Mouse (Mus musculus): Measurements from ENCODE around the gene Ermap. TPM values are rescaled to one million over a fixed set of nuclear protein-coding genes. Genes with fewer than 3 reads are reported as not detected.

Gene Ermap
- total and polyA plus RNA-seq, 2 experiments = 0.09 TPM; not detected in 1

DNA sequence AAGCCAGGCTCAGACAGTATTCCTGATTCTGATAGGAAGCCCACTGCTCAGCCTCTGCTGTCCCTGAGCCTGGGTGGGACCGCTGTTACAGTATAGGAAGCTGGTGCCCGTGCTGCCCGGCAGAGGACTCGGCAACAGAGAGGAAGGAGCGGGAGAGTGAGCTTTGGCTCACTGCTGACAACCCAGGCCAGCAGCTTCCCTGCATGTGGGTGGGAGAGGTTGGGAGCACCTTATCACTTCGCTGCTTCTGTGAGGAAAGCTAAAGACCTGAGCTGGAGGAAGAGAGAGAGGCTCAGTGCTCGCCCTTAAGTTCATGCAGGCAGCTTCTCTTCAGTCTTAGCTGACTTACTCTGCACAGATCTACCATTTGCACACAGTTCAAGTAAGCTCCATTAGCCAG lies 61.3 kb downstream of the Ermap start:
- Histone ChIP-seq H3K4me3 (ENCODE audit: insufficient read depth, low read depth, low read length) (no peak overlapping the region), H3K4me1 (ENCODE audit: control insufficient read depth, insufficient read depth, low read length) (peaks cover 18% of the 10 kb centered on the region), H3K27me3 (ENCODE audit: control insufficient read depth, insufficient read depth, low read length) (no peaks in the 10 kb centered on the region), H3K27ac (replicated peaks; ENCODE audit: insufficient read depth, low read depth, low read length) (no peak overlapping the region), H3K36me3 (ENCODE audit: control insufficient read depth, insufficient read depth, low read length) (no peaks in the 10 kb centered on the region; the same call in 1 of the 2 replicates), H3K9ac (ENCODE audit: low read depth, low read length) (no peak overlapping the region), H3K79me2 (ENCODE audit: control insufficient read depth, insufficient read depth, low read length) (0 out of 2 replicates have a peak, but pooled peaks cover 5% of the 10 kb centered on the region)
- TF ChIP-seq POLR2A (IDR thresholded peaks at IDR 0.05; ENCODE audit: extremely low read depth, insufficient read depth, low read length) (no peak), CTCF (IDR thresholded peaks at IDR 0.05; ENCODE audit: low read depth, low read length) (no peak)
- WGBS = 85% methylated on average over 7 of the region's 7 CpGs
- no peak for DNase-seq (ENCODE audit: extremely low read depth, low read depth, low spot score)

- Histone ChIP-seq H3K27me3 (ENCODE audit: control insufficient read depth, insufficient read depth, low read length) (no peaks in the 10 kb centered on the region), H3K4me1 (ENCODE audit: control insufficient read depth, insufficient read depth, low read length) (peaks cover 18% of the 10 kb centered on the region), H3K36me3 (ENCODE audit: control insufficient read depth, insufficient read depth, low read length) (no peaks in the 10 kb centered on the region), H3K79me2 (ENCODE audit: control insufficient read depth, insufficient read depth, low read length) (peaks cover 5% of the 10 kb centered on the region; the same call in 1 of the 2 replicates), H3K4me3 (ENCODE audit: insufficient read depth, low read depth, low read length) (no peak overlapping the region), H3K9ac (ENCODE audit: low read depth, low read length) (no peak overlapping the region), H3K27ac (replicated peaks; ENCODE audit: insufficient read depth, low read depth, low read length) (no peak overlapping the region)
- TF ChIP-seq CTCF (IDR thresholded peaks at IDR 0.05; ENCODE audit: low read depth, low read length) (no peak), POLR2A (IDR thresholded peaks at IDR 0.05; ENCODE audit: extremely low read depth, insufficient read depth, low read length) (no peak)
- 81% methylated on average over 6 of the region's 6 CpGs for WGBS
- no peak for DNase-seq (ENCODE audit: extremely low read depth, low read depth, low spot score)
These were observed 62.6 kb downstream of the Ermap start for GRCm38 (mm10) chr4:119127229-119127628.

GRCm38 (mm10) chr4:119125577-119126270 lies 64.1 kb downstream of the Ermap start:
- no peaks in the 10 kb centered on the region for H3K36me3 ChIP-seq (ENCODE audit: control insufficient read depth, insufficient read depth, low read length)

More at GRCm38 (mm10) chr4:119125577-119126270, 64.1 kb downstream of the Ermap start:
- Histone ChIP-seq H3K9ac (ENCODE audit: low read depth, low read length) (peak overlapping the region; percentile 6; the same call in 1 of the 2 replicates), H3K27me3 (ENCODE audit: control insufficient read depth, insufficient read depth, low read length) (no peaks in the 10 kb centered on the region), H3K4me3 (ENCODE audit: insufficient read depth, low read depth, low read length) (no peak overlapping the region), H3K79me2 (ENCODE audit: control insufficient read depth, insufficient read depth, low read length) (peaks cover 12% of the 10 kb centered on the region; the same call in 1 of the 2 replicates), H3K4me1 (ENCODE audit: control insufficient read depth, insufficient read depth, low read length) (peaks cover 27% of the 10 kb centered on the region), H3K27ac (replicated peaks; ENCODE audit: insufficient read depth, low read depth, low read length) (peak overlapping the region; percentile 46)
- TF ChIP-seq POLR2A (IDR thresholded peaks at IDR 0.05; ENCODE audit: extremely low read depth, insufficient read depth, low read length) (no peak), CTCF (IDR thresholded peaks at IDR 0.05; ENCODE audit: low read depth, low read length) (no peak)
- WGBS = 13% methylated on average over 9 of the region's 9 CpGs
- peak; percentile 72 for DNase-seq (ENCODE audit: extremely low read depth, low read depth, low spot score)

Other genes starting within 250 kb of the Ermap start
- gene Lao1, start 228.4 kb downstream of the Ermap start, total RNA-seq (2014; rRNA removed) = not detected in 2 replicates
- not detected in 2 replicates for gene Lao1, start 228.4 kb downstream of the Ermap start, polyA plus RNA-seq (2012; rRNA removed)
- gene Slc2a1, start 81.3 kb downstream of the Ermap start, total RNA-seq (2014; rRNA removed) = 6.9 and 7.3 TPM in 2 replicates
- gene Slc2a1, start 81.3 kb downstream of the Ermap start, polyA plus RNA-seq (2012; rRNA removed) = 11.1 and 17.7 TPM in 2 replicates
- gene Zfp691, start 15.8 kb downstream of the Ermap start, total RNA-seq (2014; rRNA removed) = 3.7 and 4.5 TPM in 2 replicates
- 9.7 and 13.0 TPM in 2 replicates for gene Zfp691, start 15.8 kb downstream of the Ermap start, polyA plus RNA-seq (2012; rRNA removed)
- 9.1 and 10.0 TPM in 2 replicates for gene Svbp, start 5.3 kb upstream of the Ermap start, total RNA-seq (2014; rRNA removed)
- 11.9 and 14.8 TPM in 2 replicates for gene Svbp, start 5.3 kb upstream of the Ermap start, polyA plus RNA-seq (2012; rRNA removed)
- gene Tmem269, start 28.2 kb upstream of the Ermap start, total RNA-seq (2014; rRNA removed) = 0.09 TPM in 1 of 2 replicates, not detected in the other
- gene Tmem269, start 28.2 kb upstream of the Ermap start, polyA plus RNA-seq (2012; rRNA removed) = 0.06 TPM in 1 of 2 replicates, not detected in the other
- 23.6 and 25.2 TPM in 2 replicates for gene AU022252, start 42.7 kb upstream of the Ermap start, total RNA-seq (2014; rRNA removed)
- gene AU022252, start 42.7 kb upstream of the Ermap start, polyA plus RNA-seq (2012; rRNA removed) = 16.6 and 23.3 TPM in 2 replicates
- gene P3h1, start 42.9 kb upstream of the Ermap start, total RNA-seq (2014; rRNA removed) = 6.7 and 8.8 TPM in 2 replicates
- gene P3h1, start 42.9 kb upstream of the Ermap start, polyA plus RNA-seq (2012; rRNA removed) = 14.5 and 20.3 TPM in 2 replicates
- gene Cldn19, start 65.4 kb upstream of the Ermap start, total RNA-seq (2014; rRNA removed) = not detected in 2 replicates
- not detected in 2 replicates for gene Cldn19, start 65.4 kb upstream of the Ermap start, polyA plus RNA-seq (2012; rRNA removed)
- gene Ybx1, start 104.6 kb upstream of the Ermap start, total RNA-seq (2014; rRNA removed) = 177 and 189 TPM in 2 replicates
- gene Ybx1, start 104.6 kb upstream of the Ermap start, polyA plus RNA-seq (2012; rRNA removed) = 64.3 and 70.8 TPM in 2 replicates
- 12.2 and 15.4 TPM in 2 replicates for gene Ppih, start 130.5 kb upstream of the Ermap start, total RNA-seq (2014; rRNA removed)
- 4.1 and 5.0 TPM in 2 replicates for gene Ppih, start 130.5 kb upstream of the Ermap start, polyA plus RNA-seq (2012; rRNA removed)
- gene Ccdc30, start 225.5 kb upstream of the Ermap start, total RNA-seq (2014; rRNA removed) = 5.4 and 5.9 TPM in 2 replicates
- gene Ccdc30, start 225.5 kb upstream of the Ermap start, polyA plus RNA-seq (2012; rRNA removed) = 1.8 and 3.0 TPM in 2 replicates
- 17.8 and 19.9 TPM in 2 replicates for gene Ppcs, start 232.4 kb upstream of the Ermap start, total RNA-seq (2014; rRNA removed)
- 26.4 and 26.8 TPM in 2 replicates for gene Ppcs, start 232.4 kb upstream of the Ermap start, polyA plus RNA-seq (2012; rRNA removed)
- gene Zmynd12, start 232.8 kb upstream of the Ermap start, total RNA-seq (2014; rRNA removed) = 0.20 and 0.28 TPM in 2 replicates
- 0.10 and 0.15 TPM in 2 replicates for gene Zmynd12, start 232.8 kb upstream of the Ermap start, polyA plus RNA-seq (2012; rRNA removed)